Mouse (Mus musculus) brain, embryonic 18.5 days (tissue): ENCODE data around the gene Olfr724.
"Not testable (repeated sequence)": the region's sequence is repeated elsewhere in the genome, so short reads cannot be mapped to it uniquely, and the experiment has no call there.

Source experiments
- DNase-seq: peaks from one replicate; pipeline ENCODE4 v3.0.0-alpha.2; 2012; ENCODE audit warnings: low read depth, low spot score

The Olfr724 gene

DNA sequence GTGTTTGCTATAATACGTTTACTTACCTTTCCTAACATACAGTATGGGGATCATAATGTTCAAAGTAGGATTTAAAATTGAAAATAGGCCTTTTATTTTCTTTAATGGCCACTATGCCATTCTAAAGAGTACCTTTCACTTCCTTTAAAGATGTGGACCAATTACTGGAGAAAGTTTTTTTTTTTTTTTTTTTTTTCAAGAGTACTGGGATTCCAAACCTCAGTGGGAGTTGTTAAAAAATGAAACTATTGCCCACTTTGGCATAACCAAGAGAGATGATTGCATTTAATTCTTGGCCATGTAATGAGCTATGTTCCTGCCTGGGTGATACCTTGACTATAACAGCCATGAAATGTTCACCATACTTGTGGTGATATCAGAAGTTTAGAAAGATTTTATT lies at the start of gene Olfr724:
Gene Olfr724, minus strand, starts transcription at position 101 of the 400 bp plus-strand sequence.
- DNase-seq = not testable (repeated sequence)

DNA sequence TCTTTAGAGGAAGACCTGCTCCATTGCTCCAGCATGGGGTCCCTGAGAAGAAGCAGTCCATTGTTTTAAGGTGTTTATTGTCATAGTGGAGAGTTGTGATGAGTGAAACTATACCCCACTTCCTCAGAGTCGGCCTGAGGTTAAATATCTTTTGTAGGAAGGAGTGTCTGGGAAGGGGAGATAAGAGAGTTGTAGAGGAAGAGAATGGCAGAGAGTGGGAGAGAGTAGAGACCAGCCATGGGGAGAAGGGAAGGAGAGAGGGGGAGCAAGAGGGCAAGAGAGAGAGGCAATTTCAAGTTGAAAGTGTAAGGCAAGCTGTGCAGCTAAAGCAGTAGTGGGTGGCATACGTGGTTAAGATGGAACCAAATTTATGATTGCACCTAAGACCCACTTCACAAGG lies 7.2 kb downstream of the Olfr724 start:
- DNase-seq = no peak

DNA sequence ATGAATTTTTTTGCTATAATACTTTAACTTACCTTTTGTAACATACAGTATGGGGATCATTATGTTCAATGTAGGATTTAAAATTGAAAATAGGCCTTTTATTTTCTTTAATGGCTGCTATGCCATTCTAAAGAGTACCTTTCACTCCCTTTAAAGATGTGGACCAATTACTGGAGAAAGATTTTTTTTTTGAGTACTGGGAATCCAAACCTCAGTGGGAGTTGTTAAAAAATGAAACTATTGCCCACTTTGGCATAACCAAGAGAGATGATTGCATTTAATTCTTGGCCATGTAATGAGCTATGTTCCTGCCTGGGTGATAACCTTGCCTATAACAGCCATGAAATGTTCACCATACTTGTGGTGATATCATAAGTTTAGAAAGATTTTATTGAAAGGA lies 31.4 kb downstream of the Olfr724 start, which contains the start of gene Olfr723:
Gene Olfr723, minus strand, starts transcription at position 101 of the 400 bp plus-strand sequence.
- DNase-seq = not testable (repeated sequence)
